Mouse (Mus musculus): ENCODE measurements around the gene Hdgf.
A peak's percentile ranks its signal among the peaks of the same experiment; 100 is the strongest.

DNA sequence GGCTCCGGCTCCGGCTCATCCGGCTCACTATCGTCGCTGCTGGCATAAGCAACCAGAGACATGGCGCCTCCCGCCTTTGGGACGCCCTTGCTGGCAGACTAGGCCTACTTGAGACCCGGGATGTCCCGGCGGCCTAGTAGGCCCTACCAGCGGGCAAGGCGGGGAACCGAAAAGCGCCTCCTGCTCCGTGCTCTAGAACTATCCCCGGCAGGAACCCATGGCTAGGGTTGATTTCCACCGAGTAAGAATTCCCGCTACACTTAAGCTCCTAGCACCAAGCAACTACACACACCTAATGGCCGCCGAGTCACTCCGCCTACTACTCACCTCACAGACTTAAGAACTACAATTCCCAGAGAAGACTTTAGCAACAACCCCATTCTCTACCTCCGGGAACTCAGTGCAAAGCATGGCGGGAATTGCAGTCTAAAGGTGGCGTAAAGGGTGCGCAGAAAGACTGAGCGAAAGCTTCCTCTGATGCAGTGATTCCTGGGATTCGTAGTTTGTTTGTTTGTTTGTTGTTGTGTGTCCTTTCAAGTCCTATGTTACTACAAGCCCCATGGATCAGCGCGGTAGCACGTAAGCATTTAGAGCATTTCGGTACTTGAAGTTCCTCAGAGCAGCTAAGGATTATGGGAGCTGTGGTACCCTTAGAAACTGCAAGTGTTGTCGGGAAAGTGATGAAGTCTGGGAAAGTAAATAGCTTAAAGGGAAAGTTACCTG lies 20.7 kb upstream of the Hdgf start, which contains the start of gene Prcc:
- TF ChIP-seq CTCF (IDR thresholded peaks at IDR 0.05): peak; percentile 29; the same call in 1 of the 2 replicates
- TF ChIP-seq EP300 (IDR thresholded peaks at IDR 0.05): peak; percentile 71

All from lung, postnatal 0 days (tissue).